Mouse (Mus musculus) regulatory T cell (primary cell): ENCODE results near the gene She.
"Not testable (repeated sequence)": the region's sequence is repeated elsewhere in the genome, so short reads cannot be mapped to it uniquely, and the experiment has no call there.

Source experiments
- in situ Hi-C: fragments of 300-600 bp; cut with MboI, MseI; formaldehyde crosslinking; loops from one replicate; pipeline ENCODE4 v1.15.1; 2025; ENCODE audit warnings: high pct_unique_total_duplicates

Gene She

GRCm38 (mm10) chr3:89830815-89831591 lies at the start of gene She:
Gene She (plus strand): TSS chr3:89831370.
- in situ Hi-C loops: no loop called here

DNA sequence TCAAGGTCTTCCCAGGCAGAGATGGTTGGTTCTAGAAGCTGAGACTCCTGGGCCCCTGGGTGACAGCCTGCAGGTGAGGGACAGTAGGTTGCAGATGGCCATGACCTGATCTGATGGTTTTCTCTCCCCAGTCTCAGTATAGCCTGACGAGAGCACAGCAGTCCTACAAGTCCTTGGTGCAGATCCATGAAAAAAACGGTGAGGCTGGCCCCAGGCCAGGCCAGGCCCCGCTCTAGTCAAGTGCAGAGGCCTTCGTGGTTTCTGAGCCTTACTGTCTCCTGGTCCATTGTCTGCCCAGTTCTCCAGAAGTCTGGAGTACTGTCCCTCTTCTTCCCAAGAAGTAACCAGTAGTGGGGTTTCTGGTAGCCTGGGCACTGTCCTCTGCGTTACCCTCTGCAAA lies 49.5 kb upstream of the She start:
- in situ Hi-C loops: no loop called here

DNA sequence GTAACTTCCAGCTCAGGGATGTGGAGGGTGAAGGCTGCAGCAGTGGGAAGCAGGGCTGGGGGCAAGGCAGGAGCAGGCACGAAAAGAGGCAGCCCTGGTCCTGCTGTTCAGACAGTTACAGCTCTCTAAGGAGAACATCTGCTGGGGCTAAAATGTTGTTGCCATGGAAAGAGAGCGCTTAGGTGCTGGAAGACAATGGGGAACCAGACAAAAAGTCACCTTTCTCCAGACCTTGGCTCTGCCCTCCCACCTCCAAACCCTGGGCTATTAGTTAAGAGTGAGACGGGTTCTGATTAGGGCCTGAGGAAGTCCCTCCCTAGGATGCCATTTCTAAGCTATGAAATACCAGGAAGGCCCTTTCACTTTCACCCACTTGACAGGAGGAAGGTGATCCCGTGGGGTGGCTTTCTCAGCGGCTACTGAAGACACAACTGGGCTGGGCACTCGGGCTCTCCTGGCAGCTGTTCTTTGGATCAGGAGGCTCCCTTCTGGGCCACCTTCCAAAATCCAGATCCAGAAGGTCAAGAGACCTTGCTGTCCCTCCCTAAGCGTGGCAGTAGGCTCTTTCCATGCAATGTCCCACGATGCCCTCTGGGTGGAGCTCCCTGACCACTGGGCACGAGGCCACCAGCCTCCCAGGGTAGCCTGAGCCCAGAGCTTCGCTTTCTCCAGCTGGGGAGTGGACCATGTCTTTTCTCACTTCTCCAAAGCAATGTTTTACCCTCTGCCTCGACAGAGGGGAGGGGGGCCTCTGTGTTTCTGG lies 46.0 kb upstream of the She start:
- in situ Hi-C loops: no loop called here

- in situ Hi-C loops: no loop called here
Observed at GRCm38 (mm10) chr3:89786275-89786674, 44.9 kb upstream of the She start.

GRCm38 (mm10) chr3:89788680-89789352 lies 42.4 kb upstream of the She start:
- in situ Hi-C loops: no loop called here

GRCm38 (mm10) chr3:89794616-89795015 lies 36.6 kb upstream of the She start:
- in situ Hi-C loops: loop anchor here (10.0 kb wide), 1 partner anchor 280 kb away; the partner anchor contains the start of gene Tpm3

DNA sequence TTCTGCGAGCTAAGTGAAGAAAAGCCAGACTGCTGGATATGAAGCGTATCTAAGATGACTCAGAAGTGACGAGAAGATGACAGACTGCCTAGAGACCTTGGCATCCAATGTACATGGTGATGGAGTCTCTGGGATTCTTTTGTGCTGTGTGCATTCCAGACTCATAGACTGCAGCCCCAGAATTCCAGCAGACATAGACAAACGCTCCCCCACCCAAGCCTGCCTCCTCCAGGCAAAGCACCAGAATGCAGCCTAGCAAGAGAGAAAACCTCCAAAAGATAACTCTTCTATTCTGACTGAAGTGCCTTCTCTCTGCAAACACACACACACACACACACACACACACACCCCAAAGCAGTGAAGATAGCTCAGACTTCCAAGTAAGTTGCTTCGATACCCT lies 35.4 kb upstream of the She start:
- in situ Hi-C loops: loop anchor here (10.0 kb wide), 1 partner anchor 279 kb away; the partner anchor contains the start of gene Tpm3

DNA sequence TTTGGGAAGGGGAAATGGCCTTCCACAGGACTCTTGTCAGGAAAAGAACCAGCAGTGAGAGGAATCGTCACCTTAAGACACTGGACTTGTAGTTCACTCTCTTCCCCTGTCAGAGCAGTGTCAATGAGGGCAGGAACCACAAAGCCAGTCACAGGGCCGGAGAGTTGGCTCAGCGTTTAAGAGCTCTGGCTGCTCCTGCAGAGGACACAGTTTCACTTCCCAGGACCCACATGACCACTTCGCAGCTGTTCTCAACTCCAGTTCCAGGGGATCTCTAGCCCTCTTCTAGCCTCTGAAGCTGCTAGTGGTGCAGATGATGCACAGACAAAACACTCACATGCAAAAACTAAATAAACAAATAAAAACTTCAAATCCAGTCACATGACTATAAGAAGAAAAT lies 34.8 kb upstream of the She start:
- in situ Hi-C loops: loop anchor here (10.0 kb wide), 1 partner anchor 278 kb away; the partner anchor contains the start of gene Tpm3

DNA sequence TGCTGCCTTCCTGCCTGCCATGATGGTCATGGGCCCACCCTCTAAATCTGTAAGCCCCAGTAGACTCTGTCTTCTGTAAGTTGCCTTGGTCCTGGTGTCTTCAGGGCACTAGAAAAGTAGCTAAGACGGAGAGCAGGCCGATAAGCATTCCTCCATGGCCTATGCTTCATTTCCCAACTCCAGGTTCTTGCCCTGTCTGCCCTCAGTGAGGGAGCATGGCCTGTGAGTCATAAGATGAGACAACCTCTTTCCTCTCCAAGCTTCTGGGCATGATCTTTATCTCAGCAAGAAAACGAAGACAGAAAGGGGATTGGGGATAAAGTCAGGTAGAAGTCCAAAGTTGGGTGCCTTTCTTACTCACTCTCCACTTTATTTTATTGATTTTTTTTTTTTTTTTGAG lies 32.7 kb upstream of the She start:
- in situ Hi-C loops: loop anchor here (10.0 kb wide), 1 partner anchor 276 kb away; the partner anchor contains the start of gene Tpm3

- in situ Hi-C loops: loop anchor here (10.0 kb wide), 1 partner anchor 275 kb away; the partner anchor contains the start of gene Tpm3
Observed at GRCm38 (mm10) chr3:89799476-89799875, 31.7 kb upstream of the She start.

DNA sequence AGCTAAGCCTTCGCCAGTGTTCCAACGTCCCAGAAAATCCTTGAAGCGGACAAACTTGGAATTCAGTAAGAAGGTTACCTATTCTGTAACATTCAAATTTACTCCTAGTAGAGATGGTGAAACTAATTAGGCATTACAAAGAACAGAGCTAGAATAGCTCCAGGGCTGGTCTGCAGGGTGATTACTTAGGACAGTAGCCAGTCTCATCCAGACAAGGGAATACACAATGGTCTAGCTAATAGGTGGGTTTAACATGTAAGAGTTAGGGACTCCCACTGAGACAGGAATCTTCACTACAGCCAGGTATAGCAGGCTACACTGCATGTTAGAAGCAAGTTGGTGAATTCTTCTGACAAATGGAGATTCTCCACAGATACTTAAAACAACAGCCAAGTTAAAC lies 31.1 kb upstream of the She start:
- in situ Hi-C loops: not testable (repeated sequence)

DNA sequence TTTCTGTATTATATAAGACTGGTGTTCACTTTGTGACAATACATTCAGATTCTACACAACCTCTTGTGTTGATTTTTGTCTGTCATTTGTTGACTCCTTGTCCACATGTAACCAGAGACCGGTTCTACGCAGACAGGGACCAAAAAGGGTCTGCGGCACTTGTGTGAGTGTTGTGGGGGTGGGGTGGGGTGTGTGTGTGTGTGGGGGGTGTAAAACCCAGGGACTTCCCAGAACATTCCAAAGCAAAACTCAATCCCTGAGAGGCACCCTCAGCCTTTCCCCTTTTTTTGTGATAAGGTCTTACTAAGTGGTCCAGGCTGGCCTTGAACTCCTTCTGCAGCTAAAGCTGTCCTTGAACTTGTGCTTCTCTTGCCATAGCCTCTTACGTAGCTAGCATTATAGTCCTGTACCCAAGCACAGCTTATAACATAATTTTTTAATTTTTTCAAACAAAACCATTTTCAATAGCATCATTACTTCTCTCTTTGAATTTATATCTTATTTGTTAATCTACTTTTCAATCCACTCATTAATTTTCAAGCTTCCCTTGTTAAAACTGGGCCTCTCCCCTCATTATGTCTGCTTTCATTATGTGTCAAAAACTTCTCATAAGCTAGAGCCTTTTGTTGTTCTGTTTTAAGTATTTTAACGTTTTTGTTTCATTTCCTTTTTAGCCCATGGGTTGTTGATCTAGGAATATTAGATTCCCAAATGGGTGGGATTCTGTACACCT lies 30.2 kb upstream of the She start:
- in situ Hi-C loops: no loop called here

GRCm38 (mm10) chr3:89801507-89801847 lies 29.7 kb upstream of the She start:
- in situ Hi-C loops: no loop called here

- in situ Hi-C loops: no loop called here
Observed at GRCm38 (mm10) chr3:89802876-89803275, 28.3 kb upstream of the She start.

DNA sequence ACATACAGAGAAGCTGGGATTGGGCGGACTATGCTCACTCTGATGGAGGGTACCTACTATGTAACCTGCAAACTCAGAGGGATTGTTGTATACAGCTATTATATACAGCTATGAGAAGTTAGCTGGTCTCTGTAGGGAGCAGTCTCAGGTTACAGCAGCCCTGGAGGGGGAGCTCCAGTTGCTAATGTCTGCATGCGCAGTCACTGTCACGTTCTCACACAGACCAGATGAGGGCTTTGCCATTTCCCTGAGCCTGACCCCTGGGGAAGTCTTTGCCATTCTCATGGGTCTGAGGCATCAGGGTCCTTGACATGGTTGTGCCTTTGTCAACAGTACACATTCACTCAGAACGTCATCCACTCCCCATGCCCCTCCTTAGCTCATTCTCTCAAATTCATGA lies 26.0 kb upstream of the She start:
- in situ Hi-C loops: loop anchor here (5.0 kb wide), 1 partner anchor 42 kb away; no protein-coding TSS in a partner anchor

DNA sequence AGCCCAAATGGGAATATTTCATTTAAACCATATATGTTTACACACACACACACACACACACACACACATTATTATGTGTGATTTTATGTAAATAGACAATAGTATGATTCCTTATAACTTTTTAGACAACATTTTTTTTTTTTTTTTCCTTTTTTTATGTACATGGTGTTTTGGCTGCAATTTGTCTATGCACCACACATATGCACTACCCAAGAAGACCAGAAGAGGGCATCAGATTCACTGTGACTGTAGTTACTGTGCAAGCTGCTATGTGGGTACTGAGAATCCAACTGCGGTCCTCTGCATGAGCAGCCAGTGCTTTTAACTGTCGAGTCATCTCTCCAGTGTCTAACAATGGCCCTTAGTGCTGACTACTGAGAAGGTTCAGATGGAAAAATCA lies 24.4 kb upstream of the She start:
- in situ Hi-C loops: loop anchor here (5.0 kb wide), 1 partner anchor 41 kb away; no protein-coding TSS in a partner anchor

DNA sequence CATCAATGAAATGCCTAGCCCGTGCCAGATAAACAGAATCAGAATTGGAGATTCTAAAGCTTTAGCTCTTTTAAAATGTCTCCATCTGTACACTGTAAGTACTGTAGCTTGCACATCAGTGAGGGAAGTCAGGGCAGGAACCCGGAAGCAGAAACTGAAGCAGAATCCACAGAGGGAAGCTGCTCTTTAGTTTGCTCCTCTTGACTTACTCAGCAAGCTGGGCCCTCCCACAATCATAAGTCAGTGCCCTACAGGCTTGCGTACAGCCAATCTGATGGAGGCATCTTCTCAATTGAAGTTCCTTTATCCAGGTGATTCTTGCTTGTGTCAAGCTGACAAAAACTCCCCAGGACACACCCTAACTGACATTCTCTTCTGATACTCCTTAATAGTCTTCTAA lies 24.0 kb upstream of the She start:
- in situ Hi-C loops: loop anchor here (5.0 kb wide), 1 partner anchor 40 kb away; no protein-coding TSS in a partner anchor

DNA sequence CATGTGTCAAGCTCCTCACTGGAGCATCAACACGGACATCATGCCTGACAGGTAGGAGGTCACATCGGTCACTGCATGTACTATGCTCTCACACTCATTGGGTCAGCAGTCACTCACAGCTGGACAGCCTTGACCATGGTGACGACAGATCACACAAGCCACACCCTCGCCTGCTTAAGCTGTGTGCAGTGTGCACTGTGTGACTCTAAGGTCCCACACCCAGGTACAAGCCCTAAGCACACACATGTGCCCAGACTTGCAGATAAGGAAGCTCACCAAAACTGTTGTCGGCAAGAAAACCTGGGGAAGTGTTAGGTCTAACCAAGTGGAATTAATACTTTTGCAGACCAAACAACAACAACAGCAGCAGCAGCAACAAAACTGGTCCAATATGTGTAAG lies 23.3 kb upstream of the She start:
- in situ Hi-C loops: loop anchor here (5.0 kb wide), 1 partner anchor 39 kb away; no protein-coding TSS in a partner anchor

GRCm38 (mm10) chr3:89808638-89809037 lies 22.5 kb upstream of the She start:
- in situ Hi-C loops: loop anchor here (5.0 kb wide), 1 partner anchor 39 kb away; no protein-coding TSS in a partner anchor

GRCm38 (mm10) chr3:89810841-89811240 lies 20.3 kb upstream of the She start:
- in situ Hi-C loops: no loop called here

DNA sequence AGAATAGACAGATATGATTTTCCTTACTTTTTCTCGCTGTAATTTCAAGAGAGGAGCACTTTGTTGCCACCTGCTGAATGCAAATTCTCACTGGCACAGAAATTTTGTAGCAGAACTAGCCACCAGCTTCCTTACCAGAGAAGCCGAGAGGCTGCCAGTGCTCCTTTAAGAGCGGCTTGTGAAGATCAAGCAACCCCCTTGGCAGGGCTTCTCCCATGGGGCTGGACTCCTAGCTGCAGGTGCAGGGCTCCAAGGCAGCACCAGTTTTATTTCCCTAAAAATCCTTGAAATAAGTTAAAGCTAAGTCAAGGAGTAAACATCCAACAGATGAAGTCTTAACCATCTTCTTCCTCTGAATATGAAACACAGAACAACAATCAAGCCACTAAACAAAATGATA lies 19.0 kb upstream of the She start:
- in situ Hi-C loops: no loop called here
